Mouse (Mus musculus) lung, embryonic 15.5 days (tissue): ENCODE results near the gene Olfr1193. TPM values are rescaled to one million over a fixed set of nuclear protein-coding genes. Genes with fewer than 3 reads are reported as not detected.
"Not testable (repeated sequence)": the region's sequence is repeated elsewhere in the genome, so short reads cannot be mapped to it uniquely, and the experiment has no call there.

Experiments used
- ATAC-seq: fragments of 200-750 bp; cut with Nextera tagmentation; 2 replicates; pipeline ENCODE4 v1.8.0; 2017; ENCODE audit warnings: moderate number of reproducible peaks, borderline replicate concordance; ENCODE audit not compliant: low FRiP score, low TSS enrichment; ENCODE audit errors: extremely low read depth
- H3K27ac ChIP-seq: fragments of 300-500 bp; sonication (generic); 2 replicates; pipeline ENCODE4 v1.5.1; 2015; ENCODE audit warnings: moderate library complexity, mild to moderate bottlenecking, inconsistent platforms
- H3K27me3 ChIP-seq: fragments of 300-500 bp; sonication (generic); 2 replicates; pipeline ENCODE4 v1.6.1; 2015; ENCODE audit warnings: inconsistent platforms
- H3K36me3 ChIP-seq: fragments of 300-500 bp; sonication (generic); 2 replicates; pipeline ENCODE4 v1.6.1; 2015; ENCODE audit warnings: inconsistent platforms
- H3K4me1 ChIP-seq: fragments of 300-500 bp; sonication (generic); 2 replicates; pipeline ENCODE4 v1.6.1; 2015; ENCODE audit warnings: inconsistent platforms
- H3K4me2 ChIP-seq: fragments of 300-500 bp; sonication (generic); 2 replicates; pipeline ENCODE4 v1.6.1; 2015; ENCODE audit warnings: inconsistent platforms, mild to moderate bottlenecking, moderate library complexity
- H3K4me3 ChIP-seq: fragments of 300-500 bp; sonication (generic); 2 replicates; pipeline ENCODE4 v1.5.1; 2015; ENCODE audit warnings: mild to moderate bottlenecking, inconsistent platforms
- H3K9ac ChIP-seq: fragments of 300-500 bp; sonication (generic); 2 replicates; pipeline ENCODE4 v1.6.1; 2015; ENCODE audit warnings: inconsistent platforms
- H3K9me3 ChIP-seq: fragments of 300-500 bp; sonication (generic); 2 replicates; pipeline ENCODE4 v1.6.1; 2016; ENCODE audit warnings: inconsistent platforms
- WGBS: fragments of 180-500 bp; shearing (Covaris S2); methylation state at CpG from one replicate; pipeline ENCODE4 v1.1.7; 2015; 5-methylcytosine and 5-hydroxymethylcytosine counted together
- polyA plus RNA-seq: library from polyadenylated mRNA; unstranded; fragments of >200 nt; fragmentation: Nextera tagmentation; extraction: Ambion mirVana; gene quantifications from 2 replicates; pipeline ENCODE4 v1.2.1, GENCODE M21; 2015

The Olfr1193 gene
- not detected in 2 replicates for polyA plus RNA-seq

DNA sequence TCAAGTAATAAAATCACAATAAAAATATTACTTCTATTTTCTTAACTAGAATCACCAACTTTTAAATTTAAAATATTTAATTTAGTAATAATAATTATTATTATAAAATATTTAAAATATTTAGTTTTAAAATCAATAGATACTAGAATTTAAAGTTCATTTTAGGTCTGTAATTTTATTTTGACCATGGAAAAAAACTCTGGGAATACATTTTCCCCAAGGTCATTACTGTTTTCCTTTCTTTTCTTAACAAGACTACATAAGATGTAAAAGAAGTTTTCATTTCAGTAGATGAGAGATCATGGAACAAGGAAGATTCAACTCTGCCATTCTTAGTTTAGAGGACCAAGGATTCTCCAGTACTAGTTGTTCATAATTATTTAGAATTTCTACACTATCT, at the start of gene Olfr1193:
TSS of gene Olfr1193 (plus strand) at position 301 of the 400 bp plus-strand sequence.
- not testable (repeated sequence) for H3K4me2 ChIP-seq, ATAC-seq, H3K36me3 ChIP-seq, H3K9ac ChIP-seq, H3K4me3 ChIP-seq, H3K4me1 ChIP-seq, H3K9me3 ChIP-seq, H3K27ac ChIP-seq, H3K27me3 ChIP-seq

DNA sequence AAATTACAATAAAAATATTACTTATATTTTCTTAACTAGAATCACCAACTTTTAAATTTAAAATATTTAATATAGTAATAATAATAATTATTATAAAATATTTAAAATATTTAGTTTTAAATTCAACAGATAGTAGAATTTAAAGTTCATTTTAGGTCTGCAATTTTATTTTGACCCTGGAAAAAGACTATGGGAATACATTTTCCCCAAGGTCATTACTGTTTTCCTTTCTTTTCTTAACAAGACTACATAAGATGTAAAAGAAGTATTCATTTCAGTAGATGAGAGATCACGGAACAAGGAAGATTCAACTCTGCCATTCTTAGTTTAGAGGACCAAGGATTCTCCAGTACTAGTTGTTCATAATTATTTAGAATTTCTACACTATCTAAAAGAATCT, 35.2 kb upstream of the Olfr1193 start, which contains the start of gene Olfr1191-ps1:
TSS of gene Olfr1191-ps1 (plus strand) at position 301 of the 400 bp plus-strand sequence.
- not testable (repeated sequence) for ATAC-seq, H3K9ac ChIP-seq, H3K27me3 ChIP-seq, H3K4me1 ChIP-seq, H3K36me3 ChIP-seq, H3K4me3 ChIP-seq, H3K27ac ChIP-seq, H3K9me3 ChIP-seq, H3K4me2 ChIP-seq
- WGBS, result 85% methylated on average over 1 of the region's 1 CpGs

DNA sequence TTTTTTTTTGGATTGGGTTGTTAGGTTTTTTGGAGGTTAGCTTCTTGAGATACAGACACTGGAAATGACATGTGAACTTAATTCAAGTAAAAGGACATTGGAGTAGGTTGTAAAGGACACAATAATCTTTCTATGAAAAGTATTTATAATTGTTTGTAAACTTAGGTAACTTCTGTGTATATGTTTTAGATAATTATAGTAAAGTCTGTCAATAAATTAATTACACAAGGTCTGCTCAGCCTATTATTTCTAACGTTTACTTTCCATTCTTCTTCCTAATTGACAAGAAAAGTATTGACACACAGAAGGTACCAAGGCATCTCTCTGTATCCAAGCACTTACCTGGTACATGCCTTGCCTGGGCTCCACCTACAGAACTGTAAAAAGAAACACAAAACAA, 27.2 kb upstream of the Olfr1193 start, which contains the start of gene Olfr1192-ps1:
TSS of gene Olfr1192-ps1 (plus strand) at position 301 of the 400 bp plus-strand sequence.
- Histone ChIP-seq H3K27me3 (no peaks in the 10 kb centered on the region), H3K4me3 (no peak within 1 kb of the TSS), H3K4me2 (no peak within 1 kb of the TSS), H3K27ac (no peak within 1 kb of the TSS), H3K4me1 (no peaks in the 10 kb centered on the region), H3K9ac (no peak within 1 kb of the TSS), H3K9me3 (no peaks in the 10 kb centered on the region), H3K36me3 (no peaks in the 10 kb centered on the region)
- ATAC-seq, result no peak
- 32% methylated on average over 1 of the region's 1 CpGs for WGBS

DNA sequence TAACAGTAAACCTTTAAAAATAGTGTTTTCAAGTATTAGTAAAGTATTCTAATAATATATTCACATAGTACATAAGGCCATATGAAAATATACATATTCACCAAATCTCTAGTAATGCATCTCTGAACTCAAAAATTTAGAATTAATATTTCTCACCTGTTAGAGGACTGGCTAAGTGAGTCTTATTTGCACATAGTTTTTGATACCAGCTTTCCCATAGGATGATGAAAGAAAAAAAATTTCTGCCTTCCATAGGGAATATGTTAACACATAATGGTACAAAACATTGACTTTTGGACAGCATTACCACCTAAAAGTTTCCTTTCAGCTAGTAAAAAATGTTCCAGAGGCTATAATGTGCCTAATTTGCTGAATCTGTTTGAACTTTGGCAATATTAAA, 13.7 kb downstream of the Olfr1193 start, which contains the start of gene Olfr1195:
TSS of gene Olfr1195 (minus strand) at position 101 of the 400 bp plus-strand sequence.
- Histone ChIP-seq H3K9me3 (no peaks in the 10 kb centered on the region), H3K27ac (no peak within 1 kb of the TSS), H3K36me3 (no peaks in the 10 kb centered on the region), H3K4me3 (no peak within 1 kb of the TSS), H3K4me2 (no peak within 1 kb of the TSS), H3K27me3 (no peaks in the 10 kb centered on the region), H3K4me1 (no peaks in the 10 kb centered on the region), H3K9ac (no peak within 1 kb of the TSS)
- no peak for ATAC-seq

DNA sequence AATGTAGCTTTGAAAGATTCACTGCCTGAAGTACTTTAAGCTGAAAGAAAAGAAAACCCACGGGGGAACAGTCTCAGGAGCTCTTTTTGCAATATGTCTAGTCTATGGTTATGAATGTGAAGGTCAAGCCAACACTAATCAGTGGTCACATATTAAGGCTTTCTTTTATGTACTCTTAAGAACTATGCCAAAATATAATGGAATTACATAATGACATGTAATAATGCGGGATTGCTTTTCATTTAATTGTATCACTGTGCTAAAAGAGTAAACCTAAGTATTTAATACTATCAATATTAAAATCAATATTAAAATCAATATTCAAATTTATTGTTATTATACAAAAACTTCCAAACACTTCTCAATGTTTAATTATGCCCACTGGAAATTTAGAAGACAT, 29.1 kb downstream of the Olfr1193 start, which contains the start of gene Olfr1196:
TSS of gene Olfr1196 (minus strand) at position 101 of the 400 bp plus-strand sequence.
- no peak for ATAC-seq
- Histone ChIP-seq H3K4me3 (no peak within 1 kb of the TSS), H3K4me1 (no peaks in the 10 kb centered on the region), H3K27me3 (no peaks in the 10 kb centered on the region), H3K9me3 (no peaks in the 10 kb centered on the region), H3K9ac (no peak within 1 kb of the TSS), H3K27ac (no peak within 1 kb of the TSS), H3K4me2 (no peak within 1 kb of the TSS), H3K36me3 (no peaks in the 10 kb centered on the region)
- WGBS, result 84% methylated on average over 2 of the region's 2 CpGs

Other genes starting within 250 kb of the Olfr1193 start
- not detected in 2 replicates for gene Olfr1181, start 249.5 kb upstream of the Olfr1193 start, polyA plus RNA-seq
- gene Gm13757, start 226.5 kb upstream of the Olfr1193 start, polyA plus RNA-seq, result not detected in 2 replicates
- gene Olfr1183, start 220.8 kb upstream of the Olfr1193 start, polyA plus RNA-seq, result not detected in 2 replicates
- gene Olfr1184, start 192.0 kb upstream of the Olfr1193 start, polyA plus RNA-seq, result not detected in 2 replicates
- not detected in 2 replicates for gene Olfr1185-ps1, start 182.3 kb upstream of the Olfr1193 start, polyA plus RNA-seq
- not detected in 2 replicates for gene Olfr1186, start 157.1 kb upstream of the Olfr1193 start, polyA plus RNA-seq
- gene Olfr1188, start 118.7 kb upstream of the Olfr1193 start, polyA plus RNA-seq, result not detected in 2 replicates
- not detected in 2 replicates for gene Olfr1189, start 89.2 kb upstream of the Olfr1193 start, polyA plus RNA-seq
- gene Olfr1191-ps1, start 35.1 kb upstream of the Olfr1193 start, polyA plus RNA-seq, result not detected in 2 replicates
- not detected in 2 replicates for gene Olfr1192-ps1, start 27.1 kb upstream of the Olfr1193 start, polyA plus RNA-seq
- not detected in 2 replicates for gene Olfr1195, start 13.6 kb downstream of the Olfr1193 start, polyA plus RNA-seq
- not detected in 2 replicates for gene Olfr1196, start 29.0 kb downstream of the Olfr1193 start, polyA plus RNA-seq
- gene Olfr1197, start 56.7 kb downstream of the Olfr1193 start, polyA plus RNA-seq, result not detected in 2 replicates
- not detected in 2 replicates for gene Olfr1198, start 75.7 kb downstream of the Olfr1193 start, polyA plus RNA-seq
- not detected in 2 replicates for gene Olfr1199, start 84.8 kb downstream of the Olfr1193 start, polyA plus RNA-seq
- not detected in 2 replicates for gene Olfr1200, start 94.9 kb downstream of the Olfr1193 start, polyA plus RNA-seq
- gene Olfr1201, start 117.4 kb downstream of the Olfr1193 start, polyA plus RNA-seq, result not detected in 2 replicates
- gene Olfr1202, start 138.9 kb downstream of the Olfr1193 start, polyA plus RNA-seq, result not detected in 2 replicates
- gene Olfr1205, start 154.1 kb downstream of the Olfr1193 start, polyA plus RNA-seq, result not detected in 2 replicates
- not detected in 2 replicates for gene Olfr1204, start 173.7 kb downstream of the Olfr1193 start, polyA plus RNA-seq
- not detected in 2 replicates for gene Olfr1206, start 187.6 kb downstream of the Olfr1193 start, polyA plus RNA-seq
- not detected in 2 replicates for gene Olfr1208, start 226.7 kb downstream of the Olfr1193 start, polyA plus RNA-seq
- gene Olfr1209, start 239.5 kb downstream of the Olfr1193 start, polyA plus RNA-seq, result not detected in 2 replicates